Mouse (Mus musculus): ENCODE data around the gene Tmem41b. TPM values are rescaled to one million over a fixed set of nuclear protein-coding genes. Genes with fewer than 3 reads are reported as not detected.

Gene Tmem41b
- total and polyA plus RNA-seq, 2 experiments from 2014 or later = 64.8 to 93.7 TPM

GRCm38 (mm10) chr7:109951297-109951696 lies 35.4 kb downstream of the Tmem41b start:
- no peak overlapping the region for H3K4me3 ChIP-seq (ENCODE audit: low read depth, low read length)
- H3K4me2 ChIP-seq (ENCODE audit: low read depth, low read length) = no peak overlapping the region
- no peaks in the 10 kb centered on the region for H3K36me3 ChIP-seq (replicated peaks; ENCODE audit: control insufficient read depth, insufficient read depth, low read length)
- no peak overlapping the region for H3K9ac ChIP-seq (replicated peaks; ENCODE audit: low read depth, low read length)
- peaks cover 38% of the 10 kb centered on the region for H3K4me1 ChIP-seq (ENCODE audit: control insufficient read depth, insufficient read depth)
- no peak for ATAC-seq (ENCODE audit: insufficient read depth, low read depth)
- no peaks in the 10 kb centered on the region for H3K9me3 ChIP-seq (replicated peaks; ENCODE audit: control insufficient read depth, low read length)
- TF ChIP-seq CTCF (IDR thresholded peaks at IDR 0.05; ENCODE audit: low read depth) (no peak), EP300 (IDR thresholded peaks at IDR 0.05; ENCODE audit: low read depth) (no peak)
- H3K27me3 ChIP-seq (ENCODE audit: control insufficient read depth, insufficient read depth, low read length) = no peaks in the 10 kb centered on the region
- WGBS = 78% methylated on average over 4 of the region's 4 CpGs
- H3K27ac ChIP-seq (ENCODE audit: low read depth) = no peak overlapping the region
- DNase-seq (ENCODE audit: low spot score) = no peak

- no peaks in the 10 kb centered on the region for H3K9me3 ChIP-seq (replicated peaks; ENCODE audit: control insufficient read depth, low read length)
- ATAC-seq (ENCODE audit: insufficient read depth, low read depth) = no peak
- peak overlapping the region; percentile 38; the same call in 1 of the 2 replicates for H3K27ac ChIP-seq (ENCODE audit: low read depth)
- no peak overlapping the region for H3K9ac ChIP-seq (replicated peaks; ENCODE audit: low read depth, low read length)
- TF ChIP-seq EP300 (IDR thresholded peaks at IDR 0.05; ENCODE audit: low read depth) (no peak), CTCF (IDR thresholded peaks at IDR 0.05; ENCODE audit: low read depth) (no peak)
- no peaks in the 10 kb centered on the region for H3K27me3 ChIP-seq (ENCODE audit: control insufficient read depth, insufficient read depth, low read length)
- DNase-seq (ENCODE audit: low spot score) = no peak
- no peaks in the 10 kb centered on the region for H3K36me3 ChIP-seq (replicated peaks; ENCODE audit: control insufficient read depth, insufficient read depth, low read length)
- 45% methylated on average over 6 of the region's 6 CpGs for WGBS
- peaks cover 26% of the 10 kb centered on the region; the same call in 1 of the 2 replicates for H3K4me1 ChIP-seq (ENCODE audit: control insufficient read depth, insufficient read depth)
- no peak overlapping the region for H3K4me3 ChIP-seq (ENCODE audit: low read depth, low read length)
- no peak overlapping the region for H3K4me2 ChIP-seq (ENCODE audit: low read depth, low read length)
Measured at GRCm38 (mm10) chr7:109944421-109945034, 42.2 kb downstream of the Tmem41b start.

- Histone ChIP-seq H3K4me2 (ENCODE audit: low read depth, low read length) (no peak overlapping the region), H3K27ac (ENCODE audit: low read depth) (no peak overlapping the region), H3K36me3 (replicated peaks; ENCODE audit: control insufficient read depth, insufficient read depth, low read length) (peaks cover 51% of the 10 kb centered on the region), H3K4me1 (ENCODE audit: control insufficient read depth, insufficient read depth) (no peaks in the 10 kb centered on the region), H3K9ac (replicated peaks; ENCODE audit: low read depth, low read length) (no peak overlapping the region), H3K27me3 (ENCODE audit: control insufficient read depth, insufficient read depth, low read length) (no peaks in the 10 kb centered on the region), H3K4me3 (ENCODE audit: low read depth, low read length) (no peak overlapping the region), H3K9me3 (replicated peaks; ENCODE audit: control insufficient read depth, low read length) (no peaks in the 10 kb centered on the region)
- peak; percentile 15 for DNase-seq (ENCODE audit: low spot score)
- TF ChIP-seq CTCF (IDR thresholded peaks at IDR 0.05; ENCODE audit: low read depth) = peak; percentile 49
- TF ChIP-seq EP300 (IDR thresholded peaks at IDR 0.05; ENCODE audit: low read depth) = no peak
- ATAC-seq (ENCODE audit: insufficient read depth, low read depth) = no peak
Measured at GRCm38 (mm10) chr7:109929628-109930027, 57.1 kb downstream of the Tmem41b start.

- Histone ChIP-seq H3K4me2 (ENCODE audit: low read depth, low read length) (no peak overlapping the region), H3K9me3 (replicated peaks; ENCODE audit: control insufficient read depth, low read length) (no peaks in the 10 kb centered on the region), H3K27me3 (ENCODE audit: control insufficient read depth, insufficient read depth, low read length) (no peaks in the 10 kb centered on the region), H3K4me3 (ENCODE audit: low read depth, low read length) (no peak overlapping the region), H3K9ac (replicated peaks; ENCODE audit: low read depth, low read length) (no peak overlapping the region), H3K4me1 (ENCODE audit: control insufficient read depth, insufficient read depth) (no peaks in the 10 kb centered on the region), H3K36me3 (replicated peaks; ENCODE audit: control insufficient read depth, insufficient read depth, low read length) (peaks cover 49% of the 10 kb centered on the region), H3K27ac (ENCODE audit: low read depth) (no peak overlapping the region)
- no peak for ATAC-seq (ENCODE audit: insufficient read depth, low read depth)
- WGBS = 88% methylated on average over 6 of the region's 6 CpGs
- TF ChIP-seq CTCF (IDR thresholded peaks at IDR 0.05; ENCODE audit: low read depth) = no peak
- DNase-seq (ENCODE audit: low spot score) = no peak
Measured at GRCm38 (mm10) chr7:109928365-109928764, 58.4 kb downstream of the Tmem41b start.

GRCm38 (mm10) chr7:109924965-109925364 lies 61.8 kb downstream of the Tmem41b start:
- peaks cover 57% of the 10 kb centered on the region for H3K36me3 ChIP-seq (replicated peaks; ENCODE audit: control insufficient read depth, insufficient read depth, low read length)
- H3K4me3 ChIP-seq (ENCODE audit: low read depth, low read length) = no peak overlapping the region
- 71% methylated on average over 2 of the region's 2 CpGs for WGBS
- TF ChIP-seq EP300 (IDR thresholded peaks at IDR 0.05; ENCODE audit: low read depth) (no peak), CTCF (IDR thresholded peaks at IDR 0.05; ENCODE audit: low read depth) (no peak)
- H3K4me2 ChIP-seq (ENCODE audit: low read depth, low read length) = no peak overlapping the region
- H3K27me3 ChIP-seq (ENCODE audit: control insufficient read depth, insufficient read depth, low read length) = no peaks in the 10 kb centered on the region
- no peak overlapping the region for H3K9ac ChIP-seq (replicated peaks; ENCODE audit: low read depth, low read length)
- no peaks in the 10 kb centered on the region for H3K4me1 ChIP-seq (ENCODE audit: control insufficient read depth, insufficient read depth)
- DNase-seq (ENCODE audit: low spot score) (no peak), ATAC-seq (ENCODE audit: insufficient read depth, low read depth) (no peak)
- no peaks in the 10 kb centered on the region for H3K9me3 ChIP-seq (replicated peaks; ENCODE audit: control insufficient read depth, low read length)
- H3K27ac ChIP-seq (ENCODE audit: low read depth) = no peak overlapping the region

- ATAC-seq (ENCODE audit: insufficient read depth, low read depth) (no peak), DNase-seq (ENCODE audit: low spot score) (no peak)
- TF ChIP-seq CTCF (IDR thresholded peaks at IDR 0.05; ENCODE audit: low read depth) (no peak), EP300 (IDR thresholded peaks at IDR 0.05; ENCODE audit: low read depth) (no peak)
- H3K4me3 ChIP-seq (ENCODE audit: low read depth, low read length) = no peak overlapping the region
- no peak overlapping the region for H3K4me2 ChIP-seq (ENCODE audit: low read depth, low read length)
- no peak overlapping the region for H3K27ac ChIP-seq (ENCODE audit: low read depth)
- no peak overlapping the region for H3K9ac ChIP-seq (replicated peaks; ENCODE audit: low read depth, low read length)
- H3K27me3 ChIP-seq (ENCODE audit: control insufficient read depth, insufficient read depth, low read length) = no peaks in the 10 kb centered on the region
- peaks cover 77% of the 10 kb centered on the region for H3K36me3 ChIP-seq (replicated peaks; ENCODE audit: control insufficient read depth, insufficient read depth, low read length)
- WGBS = 86% methylated on average over 4 of the region's 4 CpGs
- H3K9me3 ChIP-seq (replicated peaks; ENCODE audit: control insufficient read depth, low read length) = no peaks in the 10 kb centered on the region
- no peaks in the 10 kb centered on the region for H3K4me1 ChIP-seq (ENCODE audit: control insufficient read depth, insufficient read depth)
Measured at GRCm38 (mm10) chr7:109922889-109923288, 63.8 kb downstream of the Tmem41b start.

Other genes starting within 250 kb of the Tmem41b start
- gene Tmem9b, start 234.1 kb downstream of the Tmem41b start, total RNA-seq (2014; rRNA removed; ENCODE audit: low replicate concordance) = 111 and 142 TPM in 2 replicates
- 72.9 and 74.8 TPM in 2 replicates for gene Tmem9b, start 234.1 kb downstream of the Tmem41b start, polyA plus RNA-seq (2015; fragmentation: Nextera tagmentation; extraction: Ambion mirVana)
- 0.15 and 0.53 TPM in 2 replicates for gene Nrip3, start 204.9 kb downstream of the Tmem41b start, total RNA-seq (2014; rRNA removed; ENCODE audit: low replicate concordance)
- 0.18 and 0.33 TPM in 2 replicates for gene Nrip3, start 204.9 kb downstream of the Tmem41b start, polyA plus RNA-seq (2015; fragmentation: Nextera tagmentation; extraction: Ambion mirVana)
- 9.7 and 16.8 TPM in 2 replicates for gene Scube2, start 121.2 kb downstream of the Tmem41b start, total RNA-seq (2014; rRNA removed; ENCODE audit: low replicate concordance)
- gene Scube2, start 121.2 kb downstream of the Tmem41b start, polyA plus RNA-seq (2015; fragmentation: Nextera tagmentation; extraction: Ambion mirVana) = 6.4 and 8.3 TPM in 2 replicates
- gene Dennd5a, start 26.5 kb downstream of the Tmem41b start, total RNA-seq (2014; rRNA removed; ENCODE audit: low replicate concordance) = 171 and 205 TPM in 2 replicates
- 31.1 and 34.6 TPM in 2 replicates for gene Dennd5a, start 26.5 kb downstream of the Tmem41b start, polyA plus RNA-seq (2015; fragmentation: Nextera tagmentation; extraction: Ambion mirVana)
- 72.6 and 85.5 TPM in 2 replicates for gene Ipo7, start 31.3 kb upstream of the Tmem41b start, total RNA-seq (2014; rRNA removed; ENCODE audit: low replicate concordance)
- 24.0 and 24.3 TPM in 2 replicates for gene Ipo7, start 31.3 kb upstream of the Tmem41b start, polyA plus RNA-seq (2015; fragmentation: Nextera tagmentation; extraction: Ambion mirVana)
- gene Zfp143, start 74.3 kb upstream of the Tmem41b start, total RNA-seq (2014; rRNA removed; ENCODE audit: low replicate concordance) = 5.4 and 21.0 TPM in 2 replicates
- 8.5 and 9.6 TPM in 2 replicates for gene Zfp143, start 74.3 kb upstream of the Tmem41b start, polyA plus RNA-seq (2015; fragmentation: Nextera tagmentation; extraction: Ambion mirVana)
- gene Wee1, start 135.1 kb upstream of the Tmem41b start, total RNA-seq (2014; rRNA removed; ENCODE audit: low replicate concordance) = 21.4 and 27.9 TPM in 2 replicates
- gene Wee1, start 135.1 kb upstream of the Tmem41b start, polyA plus RNA-seq (2015; fragmentation: Nextera tagmentation; extraction: Ambion mirVana) = 17.2 and 20.3 TPM in 2 replicates
- gene Swap70, start 234.8 kb upstream of the Tmem41b start, total RNA-seq (2014; rRNA removed; ENCODE audit: low replicate concordance) = 16.5 and 16.9 TPM in 2 replicates
- 11.8 and 12.9 TPM in 2 replicates for gene Swap70, start 234.8 kb upstream of the Tmem41b start, polyA plus RNA-seq (2015; fragmentation: Nextera tagmentation; extraction: Ambion mirVana)